8 mouse cellular contexts compared by ENCODE assay signal in the genomic region with DNA sequence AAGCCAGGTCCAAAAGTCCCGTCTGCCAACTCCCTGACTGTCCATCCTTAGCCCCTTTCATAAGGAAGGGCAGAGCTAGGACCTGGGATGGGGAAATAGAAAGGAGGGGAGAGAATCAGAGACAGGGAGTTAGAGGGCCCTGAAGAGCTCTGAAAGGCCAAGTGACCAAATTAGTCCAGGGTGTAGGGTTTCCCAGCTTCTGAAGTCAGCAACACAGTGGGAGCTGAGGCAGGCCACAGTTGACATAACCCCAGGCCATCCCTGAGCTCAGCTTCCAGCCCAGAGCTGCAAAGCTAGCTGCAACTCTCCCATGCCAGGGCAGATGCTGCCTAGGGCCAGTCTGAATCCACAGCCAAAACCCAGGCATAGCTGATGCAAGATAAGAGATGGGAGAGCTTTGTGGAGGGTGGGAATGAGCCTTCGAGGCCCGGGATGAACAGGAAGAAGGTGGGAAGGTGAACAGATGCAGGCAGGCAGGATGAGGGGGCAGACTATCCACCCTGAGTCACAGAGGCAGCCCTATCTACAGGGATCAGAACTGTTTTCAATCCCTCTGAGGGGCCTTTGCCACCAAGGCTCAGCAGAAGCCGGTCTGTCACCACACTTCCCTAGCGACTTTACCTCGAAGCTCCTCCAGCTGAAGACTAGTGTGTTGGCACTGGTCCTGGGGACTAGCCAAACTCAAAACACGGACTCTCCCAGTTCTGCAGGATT. TPM values are rescaled to one million over a fixed set of nuclear protein-coding genes. Genes with fewer than 3 reads are reported as not detected.
A peak's percentile ranks its signal among the peaks of the same experiment; 100 is the strongest.
DNase-seq lines count a peak whose midpoint lies in the region; ATAC-seq and TF ChIP-seq lines count a peak whose summit lies in the region.

No protein-coding gene starts in this region.

- no peak for TF ChIP-seq POLR2A in olfactory bulb, adult 2 months (IDR thresholded peaks at IDR 0.05; ENCODE audit: insufficient read depth, low read depth, low read length)

- H3K9me3 ChIP-seq in lung, embryonic 14.5 days (ENCODE audit: low read depth, low read length), result no peaks in the 10 kb centered on the region
- no peaks in the 10 kb centered on the region for H3K9me3 ChIP-seq in forebrain, embryonic 16.5 days (ENCODE audit: control insufficient read depth, low read length)
- H3K9me3 ChIP-seq in limb, embryonic 13.5 days, result no peaks in the 10 kb centered on the region

- H3K4me3 ChIP-seq in lung, embryonic 14.5 days (ENCODE audit: low read depth, low read length), result peak overlapping the region; percentile 75
- H3K4me3 ChIP-seq in forebrain, embryonic 16.5 days (replicated peaks; ENCODE audit: low read length), result peak overlapping the region; percentile 25
- peak overlapping the region; percentile 93 for H3K4me3 ChIP-seq in limb, embryonic 13.5 days
- H3K4me3 ChIP-seq in olfactory bulb, adult 2 months (ENCODE audit: insufficient read depth, low read depth, low read length), result peak overlapping the region; percentile 67

- ATAC-seq in lung, embryonic 14.5 days (ENCODE audit: insufficient read depth), result no peak
- ATAC-seq in forebrain, embryonic 16.5 days, result no peak
- ATAC-seq in limb, embryonic 13.5 days (ENCODE audit: low FRiP score, low read depth), result no peak
- ATAC-seq in erythroid progenitor cell, adult 5-6 weeks (replicated peaks; ENCODE audit: low FRiP score, poor library complexity, severe bottlenecking), result no peak

- no peaks in the 10 kb centered on the region for H3K27me3 ChIP-seq in lung, embryonic 14.5 days (ENCODE audit: insufficient read depth, low read length)
- H3K27me3 ChIP-seq in forebrain, embryonic 16.5 days (replicated peaks; ENCODE audit: control insufficient read depth, insufficient read depth, low read length), result peaks cover 4% of the 10 kb centered on the region; the same call in 1 of the 2 replicates
- H3K27me3 ChIP-seq in limb, embryonic 13.5 days, result no peaks in the 10 kb centered on the region

- DNase-seq in lung, embryonic 14.5 days, result no peak
- no peak for DNase-seq in lung, postnatal 14 days
- no peak for DNase-seq in layer of hippocampus, postnatal 25 days (ENCODE audit: extremely low spot score in 1 of 2, low spot score in 1 of 2)
- DNase-seq in thymus, adult 18-20 months, result no peak

- no peak overlapping the region for H3K27ac ChIP-seq in lung, embryonic 14.5 days (ENCODE audit: low read depth)
- no peak overlapping the region for H3K27ac ChIP-seq in forebrain, embryonic 16.5 days (ENCODE audit: low read length)
- no peak overlapping the region; the same call in 1 of the 2 replicates for H3K27ac ChIP-seq in limb, embryonic 13.5 days
- peak overlapping the region; percentile 95 for H3K27ac ChIP-seq in olfactory bulb, adult 2 months (ENCODE audit: insufficient read depth, low read depth, low read length)

- H3K9ac ChIP-seq in lung, embryonic 14.5 days, result peak overlapping the region; percentile 97
- peak overlapping the region; percentile 14; the same call in 1 of the 2 replicates for H3K9ac ChIP-seq in forebrain, embryonic 16.5 days (replicated peaks; ENCODE audit: low read depth, low read length)
- peak overlapping the region; percentile 98 for H3K9ac ChIP-seq in limb, embryonic 13.5 days

- H3K4me2 ChIP-seq in lung, embryonic 14.5 days, result peak overlapping the region; percentile 87
- H3K4me2 ChIP-seq in forebrain, embryonic 16.5 days (ENCODE audit: low read length), result peak overlapping the region; percentile 47
- H3K4me2 ChIP-seq in limb, embryonic 13.5 days (replicated peaks), result peak overlapping the region; percentile 99

- H3K36me3 ChIP-seq in lung, embryonic 14.5 days (ENCODE audit: insufficient read depth), result peaks cover 50% of the 10 kb centered on the region
- no peaks in the 10 kb centered on the region for H3K36me3 ChIP-seq in forebrain, embryonic 16.5 days (ENCODE audit: control insufficient read depth, insufficient read depth)
- H3K36me3 ChIP-seq in limb, embryonic 13.5 days, result peaks cover 43% of the 10 kb centered on the region

- no peak for TF ChIP-seq CTCF in lung, embryonic 14.5 days (IDR thresholded peaks at IDR 0.05; ENCODE audit: low read depth)
- no peak for TF ChIP-seq CTCF in olfactory bulb, adult 2 months (IDR thresholded peaks at IDR 0.05; ENCODE audit: insufficient read depth, low read depth, low read length)

- 3% methylated on average over 7 of the region's 7 CpGs for WGBS in lung, embryonic 14.5 days
- WGBS in forebrain, embryonic 16.5 days, result 24% methylated on average over 7 of the region's 7 CpGs
- 7% methylated on average over 7 of the region's 7 CpGs for WGBS in limb, embryonic 13.5 days
- 25% methylated on average over 7 of the region's 7 CpGs for WGBS in olfactory bulb, adult 2 months

- peaks cover 52% of the 10 kb centered on the region for H3K4me1 ChIP-seq in lung, embryonic 14.5 days (ENCODE audit: insufficient read depth)
- H3K4me1 ChIP-seq in forebrain, embryonic 16.5 days (replicated peaks; ENCODE audit: control insufficient read depth, insufficient read depth, low read length), result peaks cover 84% of the 10 kb centered on the region
- peaks cover 83% of the 10 kb centered on the region for H3K4me1 ChIP-seq in limb, embryonic 13.5 days
- peaks cover 69% of the 10 kb centered on the region for H3K4me1 ChIP-seq in olfactory bulb, adult 2 months (ENCODE audit: control insufficient read depth, insufficient read depth, low read length)

RNA-seq across cellular contexts. Expression of a gene that starts 4.5 kb away (rescaled TPM):
- 18.5 and 22.5 TPM in 2 replicates for polyA plus RNA-seq in lung, embryonic 14.5 days (2014; fragmentation: Nextera tagmentation; extraction: Ambion mirVana)
- 8.5 and 10.2 TPM in 2 replicates for polyA plus RNA-seq in forebrain, embryonic 16.5 days (2015; fragmentation: Nextera tagmentation; extraction: Ambion mirVana)
- polyA plus RNA-seq in limb, embryonic 13.5 days (2015; fragmentation: Nextera tagmentation; extraction: Ambion mirVana), result 7.9 and 8.0 TPM in 2 replicates
- not detected in 2 replicates for polyA plus RNA-seq in olfactory bulb, adult 2 months (2012; ENCODE audit: insufficient read depth, insufficient read length, low replicate concordance, missing spikeins)
- 0.42 TPM in 1 of 2 replicates, not detected in the other for total RNA-seq in erythroid progenitor cell, adult 5-6 weeks (2015; ENCODE audit: low replicate concordance)
- total RNA-seq in erythroid progenitor cell, adult 5-6 weeks (2017; ENCODE audit: low replicate concordance), result 0.08 TPM in 1 of 2 replicates, not detected in the other
- total RNA-seq in layer of hippocampus, postnatal 25 days (2021), result 100 to 1,000 TPM; 140 to 146 TPM

RNA-seq across cellular contexts. Expression of a gene that starts 47.0 kb away (rescaled TPM):
- polyA plus RNA-seq in lung, embryonic 14.5 days (2014; fragmentation: Nextera tagmentation; extraction: Ambion mirVana), result 9.4 and 10.9 TPM in 2 replicates
- polyA plus RNA-seq in forebrain, embryonic 16.5 days (2015; fragmentation: Nextera tagmentation; extraction: Ambion mirVana), result 2.6 and 2.9 TPM in 2 replicates
- polyA plus RNA-seq in limb, embryonic 13.5 days (2015; fragmentation: Nextera tagmentation; extraction: Ambion mirVana), result 4.7 and 5.6 TPM in 2 replicates
- not detected in 2 replicates for polyA plus RNA-seq in olfactory bulb, adult 2 months (2012; ENCODE audit: insufficient read depth, insufficient read length, low replicate concordance, missing spikeins)
- total RNA-seq in erythroid progenitor cell, adult 5-6 weeks (2015; ENCODE audit: low replicate concordance), result 2.9 and 5.0 TPM in 2 replicates
- 0.64 and 1.7 TPM in 2 replicates for total RNA-seq in erythroid progenitor cell, adult 5-6 weeks (2017; ENCODE audit: low replicate concordance)
- total RNA-seq in layer of hippocampus, postnatal 25 days (2021), result 1 to 10 TPM; 3.9 to 5.6 TPM

Comparison
In these comparisons a context has a peak if more than half of its experiments do, and no peak if none do; other contexts are left out.
1. H3K4me2 ChIP-seq: peak in every context shown above with its lines; median percentile 99 in limb, embryonic 13.5 days; 87 in lung, embryonic 14.5 days; 47 in forebrain, embryonic 16.5 days.
2. H3K4me3 ChIP-seq: peak in every context shown above with its lines; median percentile 93 in limb, embryonic 13.5 days; 75 in lung, embryonic 14.5 days; 67 in olfactory bulb, adult 2 months; 25 in forebrain, embryonic 16.5 days.
3. H3K9ac ChIP-seq: peak in every context shown above with its lines; median percentile 98 in limb, embryonic 13.5 days; 97 in lung, embryonic 14.5 days; 14 in forebrain, embryonic 16.5 days.